ENCODE assay signal across 12 mouse cellular contexts in the genomic region with DNA sequence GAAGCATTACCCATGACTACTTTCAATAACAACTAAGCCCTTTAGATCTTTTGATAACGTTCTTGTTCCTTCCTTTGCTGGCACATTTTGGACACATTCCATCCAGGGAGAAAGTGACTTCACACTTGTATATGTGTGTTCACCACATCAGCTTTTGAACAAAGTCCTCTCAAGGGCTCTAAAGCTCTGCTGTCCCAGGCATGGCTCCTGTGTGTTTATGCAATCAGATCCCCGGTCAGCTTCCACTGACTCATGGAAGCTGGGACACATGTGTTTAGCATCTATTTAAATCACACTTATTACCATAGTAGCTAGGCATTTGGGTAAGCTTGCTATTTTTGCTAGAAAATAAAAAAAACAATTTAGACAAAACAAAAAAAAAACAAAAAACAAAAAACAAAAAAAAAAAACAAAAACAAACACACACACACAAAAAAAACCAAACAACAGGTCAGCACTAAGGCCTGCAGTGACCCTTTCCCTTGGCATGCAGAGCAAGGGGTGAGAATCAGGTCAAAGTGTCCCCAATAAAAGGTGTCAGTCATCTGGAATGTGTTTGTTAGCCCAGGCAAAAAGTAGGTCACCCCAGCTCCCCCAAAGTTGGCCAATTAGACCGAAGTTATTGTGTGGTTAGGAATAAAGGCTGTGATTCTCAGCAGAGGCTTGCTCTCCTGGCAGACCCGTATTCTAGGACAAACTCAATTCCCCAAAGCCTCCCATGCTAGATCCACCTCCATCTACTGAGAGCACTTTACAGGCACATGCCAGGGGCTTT.
DNase-seq lines count a peak whose midpoint lies in the region; ATAC-seq and TF ChIP-seq lines count a peak whose summit lies in the region.
"Had no signal": no experiment of that assay in that cellular context is flagged by ENCODE, and none has a peak within 500 bp of the region (broad histone marks: within the 10 kb centered on the region; RNA-seq: fewer than 3 reads in every experiment).

No protein-coding gene starts in this region.

- no peak for ATAC-seq in liver, embryonic 12.5 days
- ATAC-seq in hindbrain, embryonic 16.5 days: no peak

- H3K4me2 ChIP-seq in liver, embryonic 12.5 days: no peak overlapping the region
- H3K4me2 ChIP-seq in hindbrain, embryonic 16.5 days (ENCODE audit: low read length): no peak overlapping the region
- H3K4me2 ChIP-seq: liver, embryonic 13.5 days had no signal

- no peak overlapping the region for H3K4me3 ChIP-seq in liver, adult 2 months (ENCODE audit: insufficient read depth, low read depth, low read length)
- no peak overlapping the region for H3K4me3 ChIP-seq in liver, embryonic 12.5 days
- no peak overlapping the region for H3K4me3 ChIP-seq in hindbrain, embryonic 16.5 days (ENCODE audit: low read length)
- H3K4me3 ChIP-seq: liver, embryonic 13.5 days; megakaryocyte, embryonic 14.5 days had no signal

- H3K79me2 ChIP-seq in liver, adult 2 months (ENCODE audit: control insufficient read depth, insufficient read depth, low read length): no peaks in the 10 kb centered on the region

- peak; percentile 29 for DNase-seq in gastrocnemius, adult 18-20 months (ENCODE audit: low spot score)
- DNase-seq in gastrocnemius, postnatal 36 days: no peak
- DNase-seq in liver, adult 2 months (ENCODE audit: extremely low read depth, low read depth, low spot score): peak; percentile 93
- peak; percentile 19 to 43 for DNase-seq in frontal cortex, postnatal 36 days (ENCODE audit: low spot score in 2 of 2)
- DNase-seq in right cerebral cortex, postnatal 10 days (ENCODE audit: low spot score in 2 of 2): peak; percentile 34 to 62
- DNase-seq: kidney, adult 8-10 months; liver, embryonic 13.5 days had no signal

- H3K27ac ChIP-seq in liver, adult 2 months (replicated peaks; ENCODE audit: insufficient read depth, low read depth, low read length): no peak overlapping the region
- no peak overlapping the region for H3K27ac ChIP-seq in liver, embryonic 12.5 days
- H3K27ac ChIP-seq in hindbrain, embryonic 16.5 days (ENCODE audit: low read depth, low read length): no peak overlapping the region
- H3K27ac ChIP-seq: liver, embryonic 13.5 days; stomach, postnatal 0 days had no signal

- TF ChIP-seq POLR2A in liver, adult 2 months (IDR thresholded peaks at IDR 0.05; ENCODE audit: extremely low read depth, insufficient read depth, low read length): no peak

- intact Hi-C loops in gastrocnemius, postnatal 36 days (cut with DNase I): no loop called here

- H3K9ac ChIP-seq in liver, adult 2 months (ENCODE audit: low read depth, low read length): no peak overlapping the region
- H3K9ac ChIP-seq in liver, embryonic 12.5 days: no peak overlapping the region
- H3K9ac ChIP-seq in hindbrain, embryonic 16.5 days (ENCODE audit: low read depth, low read length): no peak overlapping the region
- H3K9ac ChIP-seq: liver, embryonic 13.5 days had no signal

- TF ChIP-seq CTCF in liver, adult 2 months (IDR thresholded peaks at IDR 0.05; ENCODE audit: low read depth, low read length): no peak

- H3K9me3 ChIP-seq in liver, embryonic 12.5 days (replicated peaks): no peaks in the 10 kb centered on the region
- no peaks in the 10 kb centered on the region; the same call in 1 of the 2 replicates for H3K9me3 ChIP-seq in hindbrain, embryonic 16.5 days (ENCODE audit: control insufficient read depth, low read length)
- H3K9me3 ChIP-seq: liver, embryonic 13.5 days had no signal

- H3K27me3 ChIP-seq in liver, adult 2 months (ENCODE audit: control insufficient read depth, insufficient read depth, low read length): no peaks in the 10 kb centered on the region
- no peaks in the 10 kb centered on the region for H3K27me3 ChIP-seq in liver, embryonic 12.5 days (replicated peaks)
- H3K27me3 ChIP-seq in hindbrain, embryonic 16.5 days (replicated peaks; ENCODE audit: control insufficient read depth, insufficient read depth, low read length): no peaks in the 10 kb centered on the region
- H3K27me3 ChIP-seq: CH12.LX; liver, embryonic 13.5 days; megakaryocyte, embryonic 14.5 days had no signal

- no peaks in the 10 kb centered on the region for H3K36me3 ChIP-seq in liver, adult 2 months (ENCODE audit: control insufficient read depth, insufficient read depth, low read length)
- H3K36me3 ChIP-seq in liver, embryonic 12.5 days: no peaks in the 10 kb centered on the region
- H3K36me3 ChIP-seq in hindbrain, embryonic 16.5 days (ENCODE audit: control insufficient read depth, insufficient read depth, low read length): no peaks in the 10 kb centered on the region
- H3K36me3 ChIP-seq: liver, embryonic 13.5 days had no signal

- 16% methylated on average over 4 of the region's 4 CpGs for WGBS in liver, adult 2 months
- 58% methylated on average over 4 of the region's 4 CpGs for WGBS in liver, embryonic 12.5 days (ENCODE audit: insufficient replicate concordance)
- WGBS in hindbrain, embryonic 16.5 days: 62% methylated on average over 4 of the region's 4 CpGs

- H3K4me1 ChIP-seq in liver, adult 2 months (ENCODE audit: control insufficient read depth, insufficient read depth, low read length): peaks cover 6% of the 10 kb centered on the region; the same call in 1 of the 2 replicates
- no peaks in the 10 kb centered on the region for H3K4me1 ChIP-seq in liver, embryonic 12.5 days
- no peaks in the 10 kb centered on the region for H3K4me1 ChIP-seq in hindbrain, embryonic 16.5 days (ENCODE audit: control insufficient read depth, insufficient read depth, low read depth, low read length)
- H3K4me1 ChIP-seq: liver, embryonic 13.5 days; megakaryocyte, embryonic 14.5 days had no signal

Comparison
In these comparisons a context has a peak if more than half of its experiments do, and no peak if none do; other contexts are left out.
1. DNase-seq: peak in gastrocnemius, adult 18-20 months (single experiment), liver, adult 2 months (single experiment), frontal cortex, postnatal 36 days (2 of 2) and right cerebral cortex, postnatal 10 days (2 of 2); none in gastrocnemius, postnatal 36 days (0 of 2).